Mouse (Mus musculus) MEL (cell line): ENCODE measurements around the gene Cd164. TPM values are rescaled to one million over a fixed set of nuclear protein-coding genes. Genes with fewer than 3 reads are reported as not detected.

Experiments
- DNase-seq: peaks from one replicate; pipeline ENCODE4 v3.0.0; 2011; ENCODE audit warnings: low read depth, low spot score
- H3K27ac ChIP-seq: 2 replicates; pipeline ENCODE4 v1.5.1; 2012; ENCODE audit warnings: low read depth, mild to moderate bottlenecking, control low read depth, low read length, moderate library complexity; ENCODE audit not compliant: control insufficient read depth
- H3K27me3 ChIP-seq, 2 experiments: fragments of 150-350 bp in 1 of 2; sonication (generic) in 1 of 2; 2 replicates each; pipeline ENCODE4 v1.6.1; 2012; ENCODE audit warnings: low read length in 2 of 2, mild to moderate bottlenecking in 2 of 2, improper control_type of control experiment in 1 of 2, moderate library complexity in 1 of 2; ENCODE audit not compliant: insufficient read depth in 2 of 2, control insufficient read depth in 1 of 2
- H3K36me3 ChIP-seq, 2 experiments: 2 replicates each; pipeline ENCODE4 v1.6.1; 2012 to 2014; ENCODE audit warnings: low read length in 2 of 2, improper control_type of control experiment in 1 of 2, inconsistent platforms in 1 of 2, mild to moderate bottlenecking in 1 of 2; ENCODE audit not compliant: insufficient read depth in 2 of 2, control insufficient read depth in 1 of 2
- H3K4me1 ChIP-seq, 2 experiments: fragments of 150-350 bp in 1 of 2; sonication (generic) in 1 of 2; 2 replicates each; pipeline ENCODE4 v1.6.1; 2012; ENCODE audit warnings: low read length in 2 of 2, improper control_type of control experiment in 1 of 2, mild to moderate bottlenecking in 1 of 2; ENCODE audit not compliant: insufficient read depth in 2 of 2, control insufficient read depth in 1 of 2
- H3K4me3 ChIP-seq, 2 experiments: fragments of 150-350 bp in 1 of 2; sonication (generic) in 1 of 2; 2 replicates each; pipeline ENCODE4 v1.5.1; 2012; ENCODE audit warnings: low read depth in 2 of 2, low read length in 2 of 2, mild to moderate bottlenecking in 2 of 2, moderate library complexity in 2 of 2, control low read depth in 1 of 2, improper control_type of control experiment in 1 of 2; ENCODE audit not compliant: control insufficient read depth in 1 of 2, insufficient read depth in 1 of 2
- H3K79me2 ChIP-seq: 2 replicates; pipeline ENCODE4 v1.6.1; 2012; ENCODE audit warnings: mild to moderate bottlenecking, low read length, moderate library complexity; ENCODE audit not compliant: control insufficient read depth, poor library complexity, insufficient read depth
- H3K9ac ChIP-seq: 2 replicates; pipeline ENCODE4 v1.6.1; 2012; ENCODE audit warnings: low read depth, mild to moderate bottlenecking, control low read depth, low read length, moderate library complexity; ENCODE audit not compliant: control insufficient read depth, poor library complexity, severe bottlenecking
- H3K9me3 ChIP-seq: fragments of 150-350 bp; sonication (generic); replicated peaks from 2 replicates; pipeline ENCODE4 v1.6.1; 2012; ENCODE audit warnings: mild to moderate bottlenecking, low read length, improper control_type of control experiment, moderate library complexity; ENCODE audit not compliant: insufficient read depth
- CHD1 ChIP-seq: IDR thresholded peaks from 2 replicates; pipeline ENCODE4 v1.6.1; 2012; ENCODE audit warnings: low read depth, mild to moderate bottlenecking, inconsistent platforms, low read length, improper control_type of control experiment
- CTCF ChIP-seq, 3 experiments: IDR thresholded peaks in 2 of 3; conservative IDR thresholded peaks in 1 of 3; 2 replicates each; pipeline ENCODE4 v1.5.1; 2011 to 2012; ENCODE audit warnings: low read length in 3 of 3, low read depth in 2 of 3, mild to moderate bottlenecking in 2 of 3, improper control_type of control experiment in 1 of 3, inconsistent platforms in 1 of 3, mixed read lengths in 1 of 3, moderate library complexity in 1 of 3; ENCODE audit not compliant: control insufficient read depth in 1 of 3, insufficient read depth in 1 of 3, poor library complexity in 1 of 3, severe bottlenecking in 1 of 3
- E2F4 ChIP-seq: IDR thresholded peaks from 2 replicates; pipeline ENCODE4 v1.6.1; 2011; ENCODE audit warnings: low read depth, low read length, improper control_type of control experiment, borderline replicate concordance
- ELF1 ChIP-seq: IDR thresholded peaks from 2 replicates; pipeline ENCODE4 v1.6.1; 2014; ENCODE audit warnings: low read depth, mild to moderate bottlenecking, inconsistent platforms, low read length, improper control_type of control experiment, moderate library complexity
- EP300 ChIP-seq, 2 experiments: IDR thresholded peaks; 2 replicates each; pipeline ENCODE4 v1.6.1; 2011; ENCODE audit warnings: improper control_type of control experiment in 2 of 2, low read length in 2 of 2, low read depth in 1 of 2, mild to moderate bottlenecking in 1 of 2
- ETS1 ChIP-seq: IDR thresholded peaks from 2 replicates; pipeline ENCODE4 v1.6.1; 2012; ENCODE audit warnings: low read depth, mild to moderate bottlenecking, inconsistent platforms, low read length, improper control_type of control experiment, moderate library complexity
- GABPA ChIP-seq: IDR thresholded peaks from 2 replicates; pipeline ENCODE4 v1.6.1; 2012; ENCODE audit warnings: low read depth, mild to moderate bottlenecking, inconsistent platforms, low read length, improper control_type of control experiment, moderate library complexity
- HCFC1 ChIP-seq: IDR thresholded peaks from 2 replicates; pipeline ENCODE4 v1.6.1; 2012; ENCODE audit warnings: low read depth, mild to moderate bottlenecking, inconsistent platforms, low read length, improper control_type of control experiment, moderate library complexity
- JUND ChIP-seq: IDR thresholded peaks from 2 replicates; pipeline ENCODE4 v1.6.1; 2011; ENCODE audit warnings: low read depth, mild to moderate bottlenecking, improper control_type of control experiment, low read length
- KAT2A ChIP-seq: conservative IDR thresholded peaks from 2 replicates; pipeline ENCODE4 v1.6.1; 2012; ENCODE audit warnings: low read depth, low read length, improper control_type of control experiment, inconsistent platforms
- MAX ChIP-seq: IDR thresholded peaks from 2 replicates; pipeline ENCODE4 v1.6.1; 2011; ENCODE audit warnings: low read length, improper control_type of control experiment
- MAZ ChIP-seq: IDR thresholded peaks from 2 replicates; pipeline ENCODE4 v1.6.1; 2012; ENCODE audit warnings: low read depth, mild to moderate bottlenecking, inconsistent platforms, low read length, improper control_type of control experiment
- MEF2A ChIP-seq: IDR thresholded peaks from 2 replicates; pipeline ENCODE4 v1.6.1; 2014; ENCODE audit warnings: low read depth, mild to moderate bottlenecking, inconsistent platforms, low read length, improper control_type of control experiment; ENCODE audit not compliant: poor library complexity, insufficient replicate concordance, severe bottlenecking; ENCODE audit errors: extremely low read depth
- MXI1 ChIP-seq: IDR thresholded peaks from 2 replicates; pipeline ENCODE4 v1.6.1; 2011; ENCODE audit warnings: mild to moderate bottlenecking, low read depth, low read length, improper control_type of control experiment
- MYC ChIP-seq: IDR thresholded peaks from 2 replicates; pipeline ENCODE4 v1.6.1; 2011; ENCODE audit warnings: low read depth, mild to moderate bottlenecking, low read length, improper control_type of control experiment, moderate library complexity
- NELFE ChIP-seq: IDR thresholded peaks from 2 replicates; pipeline ENCODE4 v1.6.1; 2011; ENCODE audit warnings: low read depth, low read length, improper control_type of control experiment
- NRF1 ChIP-seq: IDR thresholded peaks from 2 replicates; pipeline ENCODE4 v1.6.1; 2014; ENCODE audit warnings: low read depth, mild to moderate bottlenecking, inconsistent platforms, low read length, improper control_type of control experiment, moderate library complexity; ENCODE audit not compliant: poor library complexity, insufficient read depth, severe bottlenecking
- POLR2AphosphoS5 ChIP-seq: IDR thresholded peaks from 2 replicates; pipeline ENCODE4 v1.6.1; 2012; ENCODE audit warnings: low read depth, borderline replicate concordance, mild to moderate bottlenecking, inconsistent platforms, low read length, moderate library complexity, mixed read lengths
- SIN3A ChIP-seq: IDR thresholded peaks from 2 replicates; pipeline ENCODE4 v1.6.1; 2012; ENCODE audit warnings: low read length, improper control_type of control experiment, inconsistent platforms
- SMC3 ChIP-seq: IDR thresholded peaks from 2 replicates; pipeline ENCODE4 v1.6.1; 2011; ENCODE audit warnings: low read depth, low read length, improper control_type of control experiment
- TAL1 ChIP-seq: IDR thresholded peaks from 2 replicates; pipeline ENCODE4 v1.6.1; 2012; ENCODE audit warnings: mild to moderate bottlenecking, inconsistent platforms, low read length, moderate library complexity, mixed read lengths
- USF2 ChIP-seq, 2 experiments: IDR thresholded peaks; 2 replicates each; pipeline ENCODE4 v1.6.1; 2011 to 2012; ENCODE audit warnings: improper control_type of control experiment in 2 of 2, low read length in 2 of 2, borderline replicate concordance in 1 of 2, inconsistent platforms in 1 of 2, low read depth in 1 of 2, mild to moderate bottlenecking in 1 of 2; ENCODE audit not compliant: insufficient read depth in 1 of 2
- ZC3H11A ChIP-seq: IDR thresholded peaks from 2 replicates; pipeline ENCODE4 v1.6.1; 2012; ENCODE audit warnings: low read depth, mild to moderate bottlenecking, inconsistent platforms, low read length, improper control_type of control experiment
- polyA plus RNA-seq, 2 experiments: library from polyadenylated mRNA; stranded (reverse) in 1 of 2; unstranded in 1 of 2; fragments of >175 nt in 1 of 2; fragments of >200 nt in 1 of 2; gene quantifications; 2 replicates each; pipeline versions ENCODE4 v1.2.1 to v1.2.4; 2012; ENCODE audit warnings: low replicate concordance in 2 of 2, low read depth in 1 of 2; ENCODE audit not compliant: insufficient read length in 2 of 2, insufficient read depth in 1 of 2, missing spikeins in 1 of 2
- total RNA-seq: library from RNA; depleted of rRNA; stranded (reverse); fragments of 300-350 nt; gene quantifications from 2 replicates; pipeline ENCODE4 v1.2.3, GENCODE M21; 2012

Cd164 gene
- total and polyA plus RNA-seq, 3 experiments = 21.4 to 59.4 TPM; not detected in 1

GRCm38 (mm10) chr10:41476171-41477017, 42.8 kb upstream of the Cd164 start, which contains the start of gene Mical1:
Mical1 (plus strand) TSS chr10:41476314.
- peak; percentile 70 for DNase-seq
- peaks cover 0 to 32% of the 10 kb centered on the region in 2 experiments; a peak in 2 of 4 replicates for H3K36me3 ChIP-seq
- peak within 1 kb of the TSS; percentile 67 for H3K27ac ChIP-seq
- TF ChIP-seq TAL1 (0 out of 2 replicates have a peak, but pooled peaks have one; percentile 7), CHD1 (no peak)
- H3K79me2 ChIP-seq = no peaks in the 10 kb centered on the region
- no peaks in the 10 kb centered on the region for H3K9me3 ChIP-seq
- H3K9ac ChIP-seq = peak within 1 kb of the TSS; percentile 67
- H3K4me1 ChIP-seq = peaks cover 18 to 44% of the 10 kb centered on the region in 2 experiments
- no peaks in the 10 kb centered on the region for H3K27me3 ChIP-seq
- peak within 1 kb of the TSS; percentile 38 to 63 for H3K4me3 ChIP-seq

GRCm38 (mm10) chr10:41477018-41477277, 42.3 kb upstream of the Cd164 start:
- H3K27ac ChIP-seq = peak overlapping the region; percentile 67
- no peak for DNase-seq

GRCm38 (mm10) chr10:41477278-41478181, 41.7 kb upstream of the Cd164 start:
- Histone ChIP-seq H3K27ac (peak overlapping the region; percentile 67), H3K9me3 (no peaks in the 10 kb centered on the region), H3K9ac (peak overlapping the region; percentile 67), H3K27me3 (no peaks in the 10 kb centered on the region), H3K4me3 (peak overlapping the region; percentile 38 to 63), H3K36me3 (peaks cover 0 to 25% of the 10 kb centered on the region in 2 experiments; a peak in 2 of 4 replicates), H3K79me2 (no peaks in the 10 kb centered on the region), H3K4me1 (peaks cover 13 to 35% of the 10 kb centered on the region in 2 experiments)
- peak; percentile 77 for DNase-seq
- TF ChIP-seq POLR2AphosphoS5 (no peak), HCFC1 (no peak), MXI1 (peak; percentile 76), MAX (0 out of 2 replicates have a peak, but pooled peaks have one; percentile 39), SIN3A (peak; percentile 69; the same call in 1 of the 2 replicates), NELFE (no peak), NRF1 (no peak), EP300 (IDR thresholded peaks at IDR 0.05; ENCODE audit: low read depth in 1 of 2, low read length in 2 of 2) (peak in 1 of 2 experiments; percentile 33; a peak in 2 of 4 replicates), SMC3 (no peak), TAL1 (no peak), E2F4 (no peak), USF2 (IDR thresholded peaks at IDR 0.05; ENCODE audit: borderline replicate concordance in 1 of 2, insufficient read depth in 1 of 2, low read depth in 1 of 2, low read length in 2 of 2) (no peak), MAZ (no peak; the same call in 1 of the 2 replicates), ETS1 (no peak), CTCF (IDR thresholded peaks at IDR 0.05 in 2 of 3, conservative IDR thresholded peaks at IDR 0.05 in 1 of 3; ENCODE audit: control insufficient read depth in 1 of 3, insufficient read depth in 1 of 3, low read depth in 2 of 3, low read length in 3 of 3, poor library complexity in 1 of 3, severe bottlenecking in 1 of 3) (no peak)

More at GRCm38 (mm10) chr10:41477018-41477277, 42.3 kb upstream of the Cd164 start:
- Histone ChIP-seq H3K36me3 (peaks cover 0 to 30% of the 10 kb centered on the region in 2 experiments; a peak in 2 of 4 replicates), H3K79me2 (no peaks in the 10 kb centered on the region), H3K4me3 (peak overlapping the region; percentile 38 to 63), H3K9ac (peak overlapping the region; percentile 67), H3K27me3 (no peaks in the 10 kb centered on the region), H3K9me3 (no peaks in the 10 kb centered on the region), H3K4me1 (peaks cover 17 to 41% of the 10 kb centered on the region in 2 experiments)
- TF ChIP-seq GABPA (no peak), JUND (no peak), NELFE (no peak), ELF1 (no peak), ZC3H11A (no peak), MEF2A (no peak), HCFC1 (no peak), NRF1 (no peak), KAT2A (no peak), USF2 (IDR thresholded peaks at IDR 0.05; ENCODE audit: borderline replicate concordance in 1 of 2, insufficient read depth in 1 of 2, low read depth in 1 of 2, low read length in 2 of 2) (no peak), SIN3A (no peak), MYC (no peak)
